Mouse (Mus musculus): ENCODE measurements around the gene Top1.

Gene Top1

GRCm38 (mm10) chr2:160767201-160767600 is 121.5 kb downstream of the Top1 start:
- no peak for TF ChIP-seq GATA4 (IDR thresholded peaks at IDR 0.05; ENCODE audit: insufficient replicate concordance, low read length)

- TF ChIP-seq GATA4 (IDR thresholded peaks at IDR 0.05; ENCODE audit: insufficient replicate concordance, low read length) = no peak
Measured at GRCm38 (mm10) chr2:160768097-160768695, 122.5 kb downstream of the Top1 start.

GRCm38 (mm10) chr2:160768997-160769396 is 123.3 kb downstream of the Top1 start:
- no peak for TF ChIP-seq GATA4 (IDR thresholded peaks at IDR 0.05; ENCODE audit: insufficient replicate concordance, low read length)

GRCm38 (mm10) chr2:160770409-160770808 is 124.7 kb downstream of the Top1 start:
- TF ChIP-seq GATA4 (IDR thresholded peaks at IDR 0.05; ENCODE audit: insufficient replicate concordance, low read length) = no peak

- TF ChIP-seq GATA4 (IDR thresholded peaks at IDR 0.05; ENCODE audit: insufficient replicate concordance, low read length) = no peak
Measured at GRCm38 (mm10) chr2:160770871-160771270, 125.2 kb downstream of the Top1 start.

GRCm38 (mm10) chr2:160771325-160772276 is 125.9 kb downstream of the Top1 start:
- no peak for TF ChIP-seq GATA4 (IDR thresholded peaks at IDR 0.05; ENCODE audit: insufficient replicate concordance, low read length)

Data from liver, adult (tissue).